Mouse (Mus musculus) embryonic facial prominence, embryonic 13.5 days (tissue): ENCODE measurements around the gene Apobec2. TPM values are rescaled to one million over a fixed set of nuclear protein-coding genes. Genes with fewer than 3 reads are reported as not detected.

Experiments used
- ATAC-seq: fragments of 200-750 bp; cut with Nextera tagmentation; 2 replicates; pipeline ENCODE4 v1.8.0; 2017; ENCODE audit warnings: low read depth; ENCODE audit not compliant: insufficient number of reproducible peaks, insufficient read depth, low FRiP score, low TSS enrichment
- H3K27ac ChIP-seq: fragments of 300-500 bp; sonication (generic); 2 replicates; pipeline ENCODE4 v1.5.1; 2015; ENCODE audit warnings: moderate library complexity, mild to moderate bottlenecking, inconsistent platforms
- H3K27me3 ChIP-seq: fragments of 300-500 bp; sonication (generic); 2 replicates; pipeline ENCODE4 v1.6.1; 2015; ENCODE audit warnings: mild to moderate bottlenecking, inconsistent platforms
- H3K36me3 ChIP-seq: fragments of 300-500 bp; sonication (generic); 2 replicates; pipeline ENCODE4 v1.6.1; 2015; ENCODE audit warnings: mild to moderate bottlenecking, inconsistent platforms
- H3K4me1 ChIP-seq: fragments of 300-500 bp; sonication (generic); 2 replicates; pipeline ENCODE4 v1.6.1; 2015; ENCODE audit warnings: inconsistent platforms
- H3K4me2 ChIP-seq: fragments of 300-500 bp; sonication (generic); 2 replicates; pipeline ENCODE4 v1.6.1; 2015; ENCODE audit warnings: moderate library complexity, mild to moderate bottlenecking, inconsistent platforms
- H3K4me3 ChIP-seq: fragments of 300-500 bp; sonication (generic); 2 replicates; pipeline ENCODE4 v1.5.1; 2015; ENCODE audit warnings: mild to moderate bottlenecking, inconsistent platforms
- H3K9ac ChIP-seq: fragments of 300-500 bp; sonication (generic); 2 replicates; pipeline ENCODE4 v1.6.1; 2015; ENCODE audit warnings: mild to moderate bottlenecking, inconsistent platforms
- H3K9me3 ChIP-seq: fragments of 300-500 bp; sonication (generic); 2 replicates; pipeline ENCODE4 v1.6.1; 2016; ENCODE audit warnings: inconsistent platforms
- WGBS: fragments of 180-500 bp; shearing (Covaris S2); methylation state at CpG from one replicate; pipeline ENCODE4 v1.1.7; 2015; ENCODE audit warnings: mixed read lengths; 5-methylcytosine and 5-hydroxymethylcytosine counted together
- polyA plus RNA-seq: library from polyadenylated mRNA; unstranded; fragments of >200 nt; fragmentation: Nextera tagmentation; extraction: Ambion mirVana; gene quantifications from 2 replicates; pipeline ENCODE4 v1.2.1, GENCODE M21; 2015

Gene Apobec2
- polyA plus RNA-seq, 1 experiment from 2014 or later, result 2.9 TPM

DNA sequence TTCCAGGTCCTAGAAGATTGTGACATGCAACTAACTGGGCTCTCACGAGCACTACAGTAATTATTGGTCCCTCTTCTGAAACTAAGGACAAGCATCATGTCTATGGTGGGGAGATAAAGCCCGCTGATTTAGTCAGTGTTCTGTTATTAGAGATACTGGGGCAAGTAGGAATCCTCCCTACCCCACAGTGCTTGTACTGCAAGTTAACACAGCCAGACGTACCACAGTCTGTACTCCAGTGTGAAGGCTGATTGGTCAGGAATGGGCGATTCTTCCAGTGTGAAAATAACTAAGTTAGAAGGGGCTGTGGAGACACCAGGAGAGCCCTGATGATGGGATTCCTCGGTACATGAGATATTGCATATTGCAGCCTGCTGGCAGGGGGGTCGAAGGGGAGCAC lies 15.2 kb downstream of the Apobec2 start:
- no peak overlapping the region for H3K27ac ChIP-seq
- H3K4me1 ChIP-seq, result no peaks in the 10 kb centered on the region
- WGBS, result 88% methylated on average over 6 of the region's 6 CpGs
- H3K27me3 ChIP-seq, result no peaks in the 10 kb centered on the region
- no peak overlapping the region for H3K4me2 ChIP-seq
- no peaks in the 10 kb centered on the region for H3K9me3 ChIP-seq
- no peak overlapping the region for H3K9ac ChIP-seq
- no peak for ATAC-seq
- no peak overlapping the region for H3K4me3 ChIP-seq
- peaks cover 43% of the 10 kb centered on the region for H3K36me3 ChIP-seq

DNA sequence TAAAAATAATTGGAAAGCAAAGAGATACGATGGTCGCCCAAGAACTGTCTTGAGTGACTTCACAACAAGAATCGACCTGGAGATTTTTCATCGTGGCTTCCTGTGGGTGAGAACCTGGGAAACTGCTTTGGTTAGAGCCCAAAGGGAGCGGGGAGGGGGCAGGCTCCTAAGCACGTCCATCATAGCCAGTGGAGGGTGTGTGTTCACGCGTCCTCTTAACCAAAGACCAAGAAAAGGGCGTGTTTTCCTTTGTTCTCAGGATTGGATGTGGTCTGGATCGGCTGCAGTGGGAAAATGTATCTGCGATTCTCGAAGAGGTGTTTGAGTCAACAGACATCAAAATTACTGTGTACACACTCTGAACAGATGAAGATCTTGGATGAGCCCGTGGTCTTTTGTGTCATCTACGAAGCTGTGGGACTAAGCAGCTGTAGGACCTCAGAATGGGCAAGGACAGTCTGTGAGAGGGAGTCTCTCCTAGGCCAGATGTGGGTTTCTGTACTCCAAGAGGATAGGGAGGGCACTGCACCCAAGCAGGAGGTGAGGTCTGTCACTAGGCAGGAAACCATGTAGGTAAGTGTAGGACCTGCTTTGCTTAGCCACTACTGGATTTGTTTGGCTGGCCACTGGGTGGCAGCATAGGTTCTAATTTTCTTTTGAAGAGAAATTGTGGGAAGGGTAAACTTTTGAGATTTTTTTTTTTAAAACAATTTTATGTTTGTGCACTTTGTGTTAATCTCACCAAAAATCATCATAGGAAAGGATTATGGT lies 16.1 kb downstream of the Apobec2 start:
- Histone ChIP-seq H3K27ac (no peak overlapping the region), H3K9me3 (no peaks in the 10 kb centered on the region), H3K4me3 (no peak overlapping the region), H3K4me2 (no peak overlapping the region), H3K4me1 (peaks cover 6% of the 10 kb centered on the region; the same call in 1 of the 2 replicates), H3K9ac (no peak overlapping the region), H3K36me3 (peaks cover 46% of the 10 kb centered on the region), H3K27me3 (no peaks in the 10 kb centered on the region)
- 88% methylated on average over 14 of the region's 14 CpGs for WGBS
- no peak for ATAC-seq

DNA sequence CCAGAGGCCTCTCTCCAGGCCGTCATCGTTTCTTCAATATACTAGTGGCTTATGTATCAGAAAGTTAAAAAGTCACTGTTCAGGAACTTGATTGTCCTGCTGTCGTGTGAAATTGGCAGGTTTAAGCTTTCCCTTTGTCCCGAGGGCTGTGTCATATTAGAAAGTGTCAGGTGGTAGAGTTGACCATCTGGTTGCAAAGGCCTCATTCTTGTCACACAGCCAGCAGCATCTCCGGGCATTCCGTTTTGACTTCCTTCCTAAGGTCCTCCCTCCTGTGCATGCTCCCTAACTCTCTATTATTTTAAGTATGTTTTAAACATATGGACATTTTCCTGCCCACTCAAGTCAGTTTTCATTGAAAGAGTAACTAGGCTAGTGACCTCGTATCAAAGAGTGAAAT lies 16.7 kb downstream of the Apobec2 start:
- Histone ChIP-seq H3K4me3 (no peak overlapping the region), H3K27ac (no peak overlapping the region), H3K27me3 (no peaks in the 10 kb centered on the region), H3K9ac (no peak overlapping the region), H3K36me3 (peaks cover 46% of the 10 kb centered on the region), H3K9me3 (no peaks in the 10 kb centered on the region), H3K4me1 (peaks cover 12% of the 10 kb centered on the region; the same call in 1 of the 2 replicates), H3K4me2 (no peak overlapping the region)
- ATAC-seq, result no peak
- WGBS, result 81% methylated on average over 7 of the region's 7 CpGs

DNA sequence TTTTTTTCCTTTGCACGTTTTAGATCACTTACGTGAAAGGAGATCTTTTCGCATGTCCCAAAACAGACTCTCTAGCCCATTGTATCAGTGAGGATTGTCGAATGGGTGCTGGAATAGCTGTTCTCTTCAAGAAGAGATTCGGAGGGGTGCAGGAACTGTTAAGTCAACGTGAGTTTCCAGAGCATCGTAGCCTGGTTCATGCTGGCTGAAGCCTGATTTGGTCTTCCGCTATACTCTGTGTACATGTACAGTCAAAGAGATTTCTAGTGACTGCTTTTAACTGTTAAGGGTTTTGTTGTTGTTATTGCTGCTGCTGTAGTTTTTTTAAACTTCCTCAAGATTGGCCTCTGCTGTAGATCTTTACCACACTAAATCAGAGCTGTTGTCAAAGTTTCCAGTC lies 21.5 kb downstream of the Apobec2 start:
- Histone ChIP-seq H3K9me3 (no peaks in the 10 kb centered on the region), H3K27me3 (no peaks in the 10 kb centered on the region), H3K4me3 (peak overlapping the region; percentile 87), H3K9ac (peak overlapping the region; percentile 88), H3K4me2 (peak overlapping the region; percentile 72), H3K4me1 (peaks cover 27% of the 10 kb centered on the region), H3K27ac (peak overlapping the region; percentile 100; the same call in 1 of the 2 replicates), H3K36me3 (peaks cover 31% of the 10 kb centered on the region)
- no peak for ATAC-seq
- 47% methylated on average over 8 of the region's 8 CpGs for WGBS

DNA sequence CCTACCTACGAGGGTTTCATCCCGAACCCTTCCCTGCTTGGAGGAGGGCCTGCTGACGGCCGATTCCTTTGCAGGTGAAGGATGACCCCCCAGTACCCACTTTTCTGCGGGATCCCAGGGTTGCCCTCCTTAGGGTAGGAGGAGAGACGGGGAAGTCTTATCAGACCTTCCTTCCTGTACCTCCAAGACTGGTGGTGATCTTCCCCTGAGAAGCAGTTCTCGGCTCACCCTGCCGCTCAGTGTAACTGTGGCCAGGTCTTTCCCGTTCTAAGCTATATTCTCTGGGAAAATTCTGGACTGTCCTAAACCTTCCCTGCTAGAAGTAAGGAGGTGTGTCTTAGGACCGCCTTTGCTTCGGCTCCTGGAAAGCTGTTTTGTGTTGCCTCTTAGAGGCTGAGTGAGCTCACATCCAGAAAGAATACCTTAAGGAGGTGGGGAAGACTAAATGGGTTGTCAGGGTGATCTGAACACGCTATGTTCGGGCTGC lies 22.4 kb downstream of the Apobec2 start:
- H3K4me3 ChIP-seq, result peak overlapping the region; percentile 87
- H3K9me3 ChIP-seq, result no peaks in the 10 kb centered on the region
- H3K4me2 ChIP-seq, result peak overlapping the region; percentile 72
- H3K27ac ChIP-seq, result peak overlapping the region; percentile 100
- H3K9ac ChIP-seq, result peak overlapping the region; percentile 88
- peak; percentile 10 for ATAC-seq
- H3K4me1 ChIP-seq, result peaks cover 27% of the 10 kb centered on the region
- H3K36me3 ChIP-seq, result peaks cover 23% of the 10 kb centered on the region
- no peaks in the 10 kb centered on the region for H3K27me3 ChIP-seq
- WGBS, result under 1% methylated on average over 13 of the region's 13 CpGs

DNA sequence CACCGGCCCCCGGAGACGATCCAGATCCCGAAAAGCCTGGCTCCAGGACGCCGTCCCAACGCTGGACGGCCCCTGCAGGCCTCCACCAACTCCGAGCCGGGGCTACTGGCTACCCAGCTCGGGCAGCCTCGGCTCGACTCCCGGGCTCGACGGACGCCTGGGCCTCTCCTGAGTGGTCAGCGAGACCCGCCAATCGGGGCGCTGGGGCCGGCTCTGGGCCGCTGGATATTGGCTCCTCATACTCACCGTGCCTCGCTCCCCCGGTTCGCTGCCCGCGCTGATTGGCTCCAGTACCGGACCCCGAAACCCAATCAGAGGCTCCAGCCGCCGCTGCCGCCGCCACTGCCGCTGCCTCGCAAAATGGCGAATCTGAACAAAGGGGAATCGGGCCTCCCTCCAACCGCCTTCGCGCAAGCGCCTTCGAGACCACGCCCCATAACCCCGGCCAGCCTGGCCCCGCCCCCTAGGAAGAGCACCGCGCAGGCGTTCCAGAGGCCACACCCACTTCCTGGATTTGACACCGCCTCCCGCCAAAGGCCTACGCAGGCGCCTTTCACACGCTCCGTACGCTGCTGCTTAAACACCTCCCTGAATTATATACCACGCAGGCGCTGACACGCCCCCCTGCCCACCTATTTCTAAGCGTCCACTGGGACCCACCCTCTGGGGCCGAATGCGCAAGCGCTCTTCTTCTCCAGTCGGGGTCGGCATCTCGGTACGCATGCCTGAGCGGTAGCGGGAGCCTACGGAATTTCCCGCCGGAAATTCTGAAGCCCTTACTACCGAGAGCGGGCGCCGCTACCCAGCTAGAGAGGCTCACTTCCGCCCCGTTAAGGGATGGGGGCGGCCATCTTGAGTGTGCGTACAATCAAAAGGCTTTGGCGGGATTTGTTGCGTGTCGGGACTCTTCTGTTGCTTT lies 23.1 kb downstream of the Apobec2 start, which contains the start of the genes Nfya and Oard1:
Nfya (minus strand) TSS at position 527 of the 919 bp plus-strand sequence.
Oard1 (plus strand) TSS at position 635 of the 919 bp plus-strand sequence.
- Histone ChIP-seq H3K4me1 (peaks cover 27% of the 10 kb centered on the region), H3K9ac (peak within 1 kb of the TSS; percentile 100), H3K4me2 (peak within 1 kb of the TSS; percentile 79), H3K27ac (peak within 1 kb of the TSS; percentile 100), H3K9me3 (no peaks in the 10 kb centered on the region), H3K36me3 (peaks cover 16% of the 10 kb centered on the region), H3K4me3 (peak within 1 kb of the TSS; percentile 87), H3K27me3 (no peaks in the 10 kb centered on the region)
- ATAC-seq, result peak; percentile 97
- under 1% methylated on average over 83 of the region's 84 CpGs for WGBS

DNA sequence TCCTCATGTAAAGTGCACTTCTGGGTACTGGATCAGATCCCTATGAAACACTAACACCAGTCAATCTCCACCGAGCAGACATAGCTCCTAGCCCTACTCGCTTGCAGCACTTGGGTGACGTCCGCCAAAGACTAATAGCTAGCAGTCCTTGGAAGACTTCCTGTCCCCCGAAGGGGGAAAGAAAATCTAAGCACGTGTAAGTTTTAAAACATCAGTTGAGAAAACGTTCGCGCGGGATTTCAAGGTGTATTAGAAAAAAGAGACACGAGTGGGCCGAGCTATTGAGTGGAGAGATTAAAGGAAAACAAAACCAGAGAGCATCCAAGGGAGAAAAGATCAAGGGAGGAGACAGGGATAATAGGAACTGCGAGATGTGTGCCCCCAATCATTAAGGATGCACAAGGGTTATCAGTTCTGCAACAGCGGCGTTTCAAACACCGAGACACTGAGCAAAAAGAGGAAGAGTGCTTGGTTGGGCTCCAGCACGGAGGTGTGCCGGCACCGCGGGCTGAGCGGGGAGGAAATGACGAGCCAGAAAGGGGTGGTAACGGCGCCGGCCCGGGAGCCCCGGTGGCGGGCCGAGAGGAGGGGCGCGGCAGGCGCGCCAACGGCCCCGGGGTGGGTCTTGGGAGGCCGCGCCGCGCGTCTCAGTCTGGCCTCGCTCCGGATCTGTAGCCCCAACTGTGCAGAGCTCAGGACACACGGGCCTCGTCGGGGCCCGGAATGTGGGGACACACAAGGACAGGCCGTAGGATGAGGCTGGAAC lies 24.0 kb downstream of the Apobec2 start:
- under 1% methylated on average over 44 of the region's 47 CpGs for WGBS
- H3K36me3 ChIP-seq, result peaks cover 10% of the 10 kb centered on the region; the same call in 1 of the 2 replicates
- ATAC-seq, result peak; percentile 29

DNA sequence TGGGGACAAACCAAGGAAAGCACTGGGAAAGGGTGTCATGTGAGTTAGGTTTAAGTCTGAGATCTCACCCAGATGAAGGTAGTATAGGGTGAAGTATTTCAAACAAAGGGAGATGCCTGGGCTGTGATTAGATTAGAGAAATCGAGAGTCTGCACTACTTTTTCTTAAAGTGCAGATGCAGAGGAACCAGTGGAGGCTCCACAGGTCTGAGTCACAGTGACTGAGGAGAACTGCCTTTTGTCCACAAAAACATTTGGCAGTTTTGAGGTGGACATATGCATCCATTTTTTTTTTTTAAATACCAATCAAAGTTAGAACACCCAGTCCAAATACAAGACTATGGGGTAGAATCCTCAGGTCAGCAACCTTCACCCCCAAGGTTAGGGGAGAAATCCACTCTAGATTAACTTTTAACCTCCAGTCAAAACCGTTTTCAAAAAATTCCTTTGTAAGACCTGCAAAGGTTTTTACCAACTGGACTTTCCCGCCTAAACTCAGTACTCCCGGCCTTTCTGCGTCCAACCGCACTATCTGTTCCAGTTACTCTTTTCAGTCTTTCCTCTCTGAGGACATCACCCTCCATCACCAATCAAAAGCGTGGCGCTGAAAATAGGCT lies 24.7 kb downstream of the Apobec2 start:
- Histone ChIP-seq H3K36me3 (peaks cover 7% of the 10 kb centered on the region; the same call in 1 of the 2 replicates), H3K4me1 (peaks cover 32% of the 10 kb centered on the region), H3K27ac (peak overlapping the region; percentile 100), H3K9me3 (no peaks in the 10 kb centered on the region), H3K27me3 (no peaks in the 10 kb centered on the region), H3K4me3 (peak overlapping the region; percentile 87), H3K4me2 (peak overlapping the region; percentile 79), H3K9ac (peak overlapping the region; percentile 100)
- ATAC-seq, result no peak
- WGBS, result 11% methylated on average over 8 of the region's 8 CpGs

More for the DNA sequence above, 24.0 kb downstream of the Apobec2 start:
- Histone ChIP-seq H3K9ac (peak overlapping the region; percentile 100), H3K4me2 (peak overlapping the region; percentile 79), H3K4me3 (peak overlapping the region; percentile 87), H3K27me3 (no peaks in the 10 kb centered on the region), H3K9me3 (no peaks in the 10 kb centered on the region), H3K27ac (peak overlapping the region; percentile 100), H3K4me1 (peaks cover 32% of the 10 kb centered on the region)

DNA sequence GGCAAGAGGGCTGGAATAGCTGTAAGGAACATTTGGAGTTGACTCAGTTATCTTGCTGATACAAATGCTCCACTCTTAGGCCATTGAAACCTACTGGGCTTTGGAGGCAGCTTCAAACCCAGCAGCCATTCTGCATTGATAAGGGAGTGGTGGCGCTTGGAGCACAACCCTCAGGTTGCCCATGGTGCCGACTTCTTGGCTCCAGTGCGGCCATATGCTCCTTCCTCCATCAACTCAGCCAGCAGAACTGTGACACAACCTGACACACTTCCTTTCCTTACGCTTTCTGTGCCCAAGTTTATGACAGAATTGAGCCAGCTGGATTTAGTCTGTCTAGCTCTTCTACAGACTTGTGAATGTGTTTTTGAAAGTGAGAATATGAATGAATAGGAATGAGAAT lies 25.6 kb downstream of the Apobec2 start:
- H3K4me2 ChIP-seq, result peak overlapping the region; percentile 79

DNA sequence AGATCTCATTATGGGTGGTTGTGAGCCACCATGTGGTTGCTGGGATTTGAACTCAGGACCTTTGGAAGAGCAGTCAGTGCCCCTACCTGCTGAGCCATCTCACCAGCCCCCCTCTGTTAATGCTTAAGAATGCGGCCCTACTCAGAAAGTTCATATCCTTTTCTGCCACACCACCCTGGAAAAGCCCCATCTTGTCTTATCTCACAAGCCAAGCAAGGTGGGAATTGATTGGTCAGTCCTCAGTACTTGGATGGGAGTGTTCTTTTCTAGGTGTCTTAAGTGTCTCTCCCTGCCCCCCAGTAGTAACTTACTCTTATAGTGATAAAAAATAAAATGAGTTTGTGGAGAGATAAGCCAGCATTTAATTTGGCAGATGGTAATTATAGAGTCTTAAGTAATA lies 28.0 kb downstream of the Apobec2 start:
- Histone ChIP-seq H3K4me1 (peaks cover 19% of the 10 kb centered on the region), H3K36me3 (peaks cover 8% of the 10 kb centered on the region), H3K4me3 (no peak overlapping the region), H3K9me3 (no peaks in the 10 kb centered on the region), H3K27me3 (no peaks in the 10 kb centered on the region), H3K4me2 (no peak overlapping the region), H3K27ac (no peak overlapping the region), H3K9ac (no peak overlapping the region)
- WGBS, result 79% methylated on average over 1 of the region's 1 CpGs
- ATAC-seq, result no peak

More for the DNA sequence above, 25.6 kb downstream of the Apobec2 start:
- Histone ChIP-seq H3K4me1 (peaks cover 32% of the 10 kb centered on the region), H3K27me3 (no peaks in the 10 kb centered on the region), H3K4me3 (no peak overlapping the region), H3K9me3 (no peaks in the 10 kb centered on the region), H3K27ac (no peak overlapping the region), H3K9ac (peak overlapping the region; percentile 100; the same call in 1 of the 2 replicates), H3K36me3 (no peaks in the 10 kb centered on the region)
- 89% methylated on average over 4 of the region's 4 CpGs for WGBS
- ATAC-seq, result no peak
